Mouse (Mus musculus) ES-E14 (cell line): ENCODE results near the gene Ccdc12.

ENCODE experiments used
- HCFC1 ChIP-seq: IDR thresholded peaks from 2 replicates; pipeline ENCODE4 v1.6.1; 2012; ENCODE audit warnings: low read length, inconsistent platforms, borderline replicate concordance; ENCODE audit not compliant: insufficient read depth
- ZNF384 ChIP-seq: IDR thresholded peaks from 2 replicates; pipeline ENCODE4 v1.6.1; 2012; ENCODE audit warnings: low read depth, low read length, inconsistent platforms

DNA sequence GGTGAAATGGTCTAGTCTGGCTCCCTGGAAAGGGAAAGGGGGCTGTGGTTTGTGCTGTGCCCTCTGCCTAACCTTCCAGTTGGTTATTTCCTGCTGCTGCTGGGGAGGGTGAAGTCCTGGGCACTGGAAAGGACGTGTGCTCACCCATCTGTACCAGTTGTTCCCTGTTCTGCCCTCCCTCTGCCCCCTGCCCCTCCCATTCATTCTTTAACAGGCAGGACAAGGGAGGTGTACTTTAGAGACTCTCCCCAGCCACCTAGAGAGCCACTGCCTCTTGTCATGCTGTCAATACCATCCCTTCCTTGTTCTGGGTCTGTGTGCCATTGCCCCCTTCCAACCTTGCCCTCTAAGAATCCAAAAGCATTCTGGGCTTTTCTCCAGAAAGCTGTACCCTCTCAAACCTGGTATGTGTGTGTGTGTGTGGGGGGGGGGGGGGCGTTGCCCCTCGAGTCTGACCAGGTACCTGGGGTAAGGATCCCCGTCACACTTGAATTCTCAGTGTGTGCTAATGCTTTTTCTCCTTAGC lies 27.3 kb downstream of the Ccdc12 start:
- no peak for TF ChIP-seq HCFC1
- TF ChIP-seq ZNF384: no peak
